Comparison of ENCODE assay signal across 8 mouse cellular contexts in genomic region chr1:168287843-168288591, GRCm38 (mm10).
DNase-seq lines count a peak whose midpoint lies in the region; ATAC-seq and TF ChIP-seq lines count a peak whose summit lies in the region.

No protein-coding gene starts in this region.

- H3K4me3 ChIP-seq in embryonic facial prominence, embryonic 15.5 days (replicated peaks), result no peak overlapping the region
- H3K4me3 ChIP-seq in heart, embryonic 11.5 days (ENCODE audit: low read depth, low read length), result no peak overlapping the region
- no peak overlapping the region for H3K4me3 ChIP-seq in lung, adult 2 months (replicated peaks; ENCODE audit: extremely low read depth, low read depth, low read length)
- no peak overlapping the region for H3K4me3 ChIP-seq in neural tube, embryonic 15.5 days (replicated peaks)

- H3K9ac ChIP-seq in embryonic facial prominence, embryonic 15.5 days, result no peak overlapping the region
- H3K9ac ChIP-seq in heart, embryonic 11.5 days (ENCODE audit: low read depth, low read length), result peak overlapping the region; percentile 58
- H3K9ac ChIP-seq in neural tube, embryonic 15.5 days (replicated peaks), result peak overlapping the region; percentile 34

- peak; percentile 46 for DNase-seq in ovary, postnatal 36 days (ENCODE audit: low spot score)
- no peak for DNase-seq in ovary, postnatal 14 days (ENCODE audit: low spot score)
- peak; percentile 38 to 52 for DNase-seq in kidney, postnatal 4 days
- DNase-seq in lung, adult 2 months, result peak; percentile 41
- no peak for DNase-seq in thymus, postnatal 10 days (ENCODE audit: low spot score in 2 of 2)

- no peaks in the 10 kb centered on the region for H3K36me3 ChIP-seq in embryonic facial prominence, embryonic 15.5 days
- H3K36me3 ChIP-seq in heart, embryonic 11.5 days (ENCODE audit: control insufficient read depth, insufficient read depth, low read length), result no peaks in the 10 kb centered on the region
- no peaks in the 10 kb centered on the region for H3K36me3 ChIP-seq in neural tube, embryonic 15.5 days

- H3K9me3 ChIP-seq in embryonic facial prominence, embryonic 15.5 days (replicated peaks), result no peaks in the 10 kb centered on the region
- H3K9me3 ChIP-seq in heart, embryonic 11.5 days (replicated peaks; ENCODE audit: control insufficient read depth, low read length), result no peaks in the 10 kb centered on the region
- no peaks in the 10 kb centered on the region for H3K9me3 ChIP-seq in neural tube, embryonic 15.5 days (replicated peaks)

- no peak for TF ChIP-seq CTCF in lung, adult 2 months (IDR thresholded peaks at IDR 0.05; ENCODE audit: insufficient read depth, low read length)

- no peak for ATAC-seq in embryonic facial prominence, embryonic 15.5 days (ENCODE audit: insufficient number of reproducible peaks, low FRiP score, low TSS enrichment, low read depth)
- ATAC-seq in heart, embryonic 11.5 days (replicated peaks; ENCODE audit: insufficient number of reproducible peaks, low FRiP score, low TSS enrichment), result peak; percentile 91
- peak; percentile 42 for ATAC-seq in neural tube, embryonic 15.5 days (ENCODE audit: low FRiP score)

- no peak for TF ChIP-seq POLR2A in lung, adult 2 months (IDR thresholded peaks at IDR 0.05; ENCODE audit: borderline replicate concordance, extremely low read depth, low read depth, low read length)

- H3K27ac ChIP-seq in embryonic facial prominence, embryonic 15.5 days (replicated peaks), result peak overlapping the region; percentile 69
- H3K27ac ChIP-seq in heart, embryonic 11.5 days (ENCODE audit: low read depth, low read length), result peak overlapping the region; percentile 94
- H3K27ac ChIP-seq in neural tube, embryonic 15.5 days (replicated peaks), result peak overlapping the region; percentile 69

- H3K27me3 ChIP-seq in embryonic facial prominence, embryonic 15.5 days, result no peaks in the 10 kb centered on the region
- H3K27me3 ChIP-seq in heart, embryonic 11.5 days (ENCODE audit: control insufficient read depth, insufficient read depth, low read length), result no peaks in the 10 kb centered on the region
- no peaks in the 10 kb centered on the region for H3K27me3 ChIP-seq in neural tube, embryonic 15.5 days (replicated peaks)

- no peak overlapping the region for H3K4me2 ChIP-seq in embryonic facial prominence, embryonic 15.5 days (replicated peaks)
- peak overlapping the region; percentile 58 for H3K4me2 ChIP-seq in heart, embryonic 11.5 days
- peak overlapping the region; percentile 26 for H3K4me2 ChIP-seq in neural tube, embryonic 15.5 days

- 43% methylated on average over 23 of the region's 23 CpGs for WGBS in embryonic facial prominence, embryonic 15.5 days
- 7% methylated on average over 23 of the region's 23 CpGs for WGBS in heart, embryonic 11.5 days (ENCODE audit: insufficient replicate concordance)
- WGBS in lung, adult 2 months, result 26% methylated on average over 23 of the region's 23 CpGs
- 16% methylated on average over 23 of the region's 23 CpGs for WGBS in neural tube, embryonic 15.5 days

- H3K4me1 ChIP-seq in embryonic facial prominence, embryonic 15.5 days, result peaks cover 44% of the 10 kb centered on the region
- peaks cover 84% of the 10 kb centered on the region for H3K4me1 ChIP-seq in heart, embryonic 11.5 days (ENCODE audit: control insufficient read depth, insufficient read depth, low read length)
- peaks cover 52% of the 10 kb centered on the region for H3K4me1 ChIP-seq in lung, adult 2 months (ENCODE audit: control insufficient read depth, insufficient read depth, low read length)
- H3K4me1 ChIP-seq in neural tube, embryonic 15.5 days, result peaks cover 81% of the 10 kb centered on the region

Comparison
In these comparisons a context has a peak if more than half of its experiments do, and no peak if none do; other contexts are left out.
1. DNase-seq: peak in ovary, postnatal 36 days (single experiment), kidney, postnatal 4 days (2 of 2) and lung, adult 2 months (single experiment); none in ovary, postnatal 14 days (single experiment) and thymus, postnatal 10 days (0 of 2).
2. Peak in every context shown above with its lines, with median percentiles within 50 percentile points of each other: H3K27ac ChIP-seq.